Mouse (Mus musculus): ENCODE measurements around the gene Fam216a.
A peak's percentile ranks its signal among the peaks of the same experiment; 100 is the strongest.
"Not testable (repeated sequence)": the region's sequence is repeated elsewhere in the genome, so short reads cannot be mapped to it uniquely, and the experiment has no call there.

Fam216a gene

GRCm38 (mm10) chr5:122320205-122320781, 51.9 kb downstream of the Fam216a start:
- DNase-seq (ENCODE audit: low spot score) = no peak

GRCm38 (mm10) chr5:122319474-122320204, 52.5 kb downstream of the Fam216a start:
- DNase-seq (ENCODE audit: low spot score) = no peak

- not testable (repeated sequence) for DNase-seq (ENCODE audit: low spot score)
Measured at GRCm38 (mm10) chr5:122318976-122319375, 53.2 kb downstream of the Fam216a start.

GRCm38 (mm10) chr5:122318100-122318499, 54.1 kb downstream of the Fam216a start:
- DNase-seq (ENCODE audit: low spot score) = no peak

GRCm38 (mm10) chr5:122317329-122318045, 54.7 kb downstream of the Fam216a start:
- no peak for DNase-seq (ENCODE audit: low spot score)

GRCm38 (mm10) chr5:122314966-122315667, 57.0 kb downstream of the Fam216a start:
- DNase-seq (ENCODE audit: low spot score) = peak; percentile 93
